Mouse (Mus musculus): ENCODE measurements around the gene Msmo1. TPM values are rescaled to one million over a fixed set of nuclear protein-coding genes. Genes with fewer than 3 reads are reported as not detected.

Gene Msmo1
- total RNA-seq (2023), result 22.3 to 42.9 TPM (median 27.6 TPM) in 4 replicates

GRCm38 (mm10) chr8:64733271-64733943 lies at the start of gene Msmo1:
Gene Msmo1, minus strand, starts transcription at chr8:64733792.

GRCm38 (mm10) chr8:64692651-64693201 lies 40.9 kb downstream of the Msmo1 start, which contains the start of gene Cpe:
Gene Cpe, minus strand, starts transcription at chr8:64693054.

Other genes starting within 250 kb of the Msmo1 start
- gene Cpe, start 40.7 kb downstream of the Msmo1 start, total RNA-seq (2023), result not detected in 4 replicates
- gene Klhl2, start 116.2 kb upstream of the Msmo1 start, total RNA-seq (2023), result 19.5 to 29.2 TPM (median 23.3 TPM) in 4 replicates
- gene Tmem192, start 213.4 kb upstream of the Msmo1 start, total RNA-seq (2023), result 44.5 to 54.5 TPM (median 45.5 TPM) in 4 replicates

Measured in B cell, adult 62 days (primary cell).